Mouse (Mus musculus) lung, postnatal 4 days (tissue): ENCODE measurements around the gene Fgfr2.

Source experiments
- DNase-seq, 2 experiments: peaks; one replicate each; pipeline ENCODE4 v3.0.0; 2021

The Fgfr2 gene

DNA sequence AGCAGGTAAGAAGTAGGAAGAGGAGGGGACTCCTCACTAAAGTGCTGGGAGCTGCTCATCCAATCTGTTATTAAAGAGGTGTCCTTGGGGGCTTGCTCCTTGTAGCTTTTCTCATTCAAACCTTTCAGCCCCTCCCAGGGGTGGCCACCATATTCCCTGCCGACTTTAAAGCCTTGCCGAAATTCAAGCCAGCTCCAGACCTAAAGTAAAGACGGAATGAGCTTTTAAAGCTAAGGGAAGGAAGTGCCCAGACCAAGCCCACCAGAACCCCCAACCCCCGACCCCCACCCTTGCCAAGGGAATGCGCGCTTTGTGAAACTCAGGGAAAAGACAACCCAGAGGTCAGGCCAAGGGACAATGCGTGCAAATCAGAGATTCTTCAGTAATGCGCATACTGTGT lies 522.2 kb downstream of the Fgfr2 start:
- DNase-seq: no peak

- DNase-seq: no peak
Observed at GRCm38 (mm10) chr7:132600026-132600425, 523.1 kb downstream of the Fgfr2 start.

GRCm38 (mm10) chr7:132599071-132599975 lies 523.8 kb downstream of the Fgfr2 start, which contains the start of gene Nkx1-2:
TSS of gene Nkx1-2 (minus strand) at chr7:132599637.
- peak in 1 of 2 experiments; percentile 38 for DNase-seq

DNA sequence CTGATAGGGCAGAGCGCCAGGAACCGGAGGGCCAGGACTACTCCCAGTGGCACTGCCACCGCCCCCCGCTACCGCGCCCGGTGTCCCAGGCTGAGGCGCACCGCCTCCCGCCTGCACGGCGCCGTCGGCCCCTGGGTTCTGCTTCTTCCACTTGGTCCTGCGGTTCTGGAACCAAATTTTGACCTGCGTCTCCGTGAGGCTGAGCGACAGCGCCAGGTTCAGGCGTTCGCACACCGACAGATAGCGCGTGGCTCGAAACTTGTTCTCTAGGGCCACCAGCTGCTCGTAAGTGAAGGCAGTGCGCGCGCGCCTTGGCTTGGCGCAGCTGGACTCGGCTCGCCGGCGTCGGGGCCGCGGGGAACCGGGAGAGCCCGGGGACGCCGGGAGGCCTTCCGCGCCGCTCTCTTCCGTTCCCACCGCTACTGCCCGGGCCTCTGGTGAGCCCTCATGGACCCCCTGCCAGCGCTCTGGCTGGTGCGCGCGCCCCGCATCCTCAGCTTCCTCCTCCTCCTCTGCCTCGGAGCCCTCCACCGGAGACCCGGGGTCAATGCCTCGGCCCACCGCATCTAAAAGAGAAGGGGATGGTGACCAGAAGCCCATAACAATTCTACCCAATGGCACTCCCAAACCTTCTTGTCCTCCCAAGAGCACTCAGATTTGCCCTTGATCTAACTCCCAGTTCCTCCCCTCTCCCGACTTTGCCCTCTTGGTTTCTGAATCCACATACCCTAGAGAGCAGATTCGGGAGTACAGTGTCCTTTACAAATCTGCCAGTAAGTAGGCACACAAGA lies 525.7 kb downstream of the Fgfr2 start:
- DNase-seq: peak; percentile 11 to 30

- DNase-seq: no peak
Observed at GRCm38 (mm10) chr7:132596557-132597250, 526.4 kb downstream of the Fgfr2 start.

DNA sequence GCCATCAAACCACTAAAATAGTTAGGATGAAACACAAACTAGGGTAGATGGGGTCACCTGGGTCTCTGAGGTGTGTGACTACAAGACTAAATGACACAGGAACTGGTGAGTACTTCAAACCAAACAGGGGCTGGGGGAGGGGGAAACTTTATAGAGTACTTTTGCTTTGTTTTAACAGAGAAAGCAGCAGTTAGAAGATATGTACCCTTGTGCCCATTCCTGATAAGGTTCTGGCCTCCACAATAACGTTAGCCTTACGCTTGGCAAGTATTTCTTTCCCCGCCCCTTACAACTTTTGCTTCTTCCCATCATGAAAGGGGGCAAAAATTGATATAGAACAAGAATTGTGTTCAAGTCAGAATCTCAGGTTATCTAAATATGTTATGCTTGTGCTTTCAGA lies 527.4 kb downstream of the Fgfr2 start:
- DNase-seq: no peak

- no peak for DNase-seq
Observed at GRCm38 (mm10) chr7:132594325-132594724, 528.8 kb downstream of the Fgfr2 start.

DNA sequence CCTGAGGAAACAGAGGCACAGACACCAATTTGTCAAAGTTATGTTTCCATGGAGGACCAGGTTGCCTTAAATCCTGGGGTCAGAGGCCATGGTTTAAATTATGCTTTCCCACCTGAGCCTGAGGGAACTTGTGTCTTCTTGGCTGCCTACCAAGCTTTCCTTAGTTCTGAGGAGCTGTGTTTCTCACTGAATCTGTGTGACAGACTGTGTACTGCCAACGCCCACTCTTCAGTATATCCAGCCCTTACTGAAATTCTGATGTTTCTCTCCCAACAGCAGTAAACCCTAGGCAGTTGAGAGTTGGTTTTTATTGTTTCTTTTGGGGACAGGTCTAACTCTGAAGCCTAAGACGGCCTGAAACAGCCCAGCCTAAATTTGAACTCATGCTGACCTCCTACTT lies 529.4 kb downstream of the Fgfr2 start:
- no peak for DNase-seq

- DNase-seq: no peak
Observed at GRCm38 (mm10) chr7:132589610-132590009, 533.5 kb downstream of the Fgfr2 start.

DNA sequence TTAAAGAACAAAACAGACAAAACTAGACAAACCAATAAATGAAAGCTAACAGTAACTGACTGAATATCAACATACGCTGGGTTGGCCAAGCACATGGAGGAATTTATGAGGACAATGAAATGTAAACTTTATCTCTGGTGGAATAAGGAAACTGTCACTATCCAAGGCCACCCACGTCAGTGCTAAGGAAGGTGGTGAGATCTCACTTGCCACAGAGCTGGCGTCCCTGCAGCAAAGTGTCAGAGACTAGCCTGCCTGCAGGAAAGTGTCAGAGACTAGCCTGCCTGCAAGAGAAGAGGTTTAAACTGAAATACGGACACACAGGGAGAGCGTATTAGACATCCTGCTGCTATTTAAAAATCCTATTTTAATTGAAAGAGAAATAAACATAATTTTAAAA lies 536.0 kb downstream of the Fgfr2 start:
- peak; percentile 19 to 36 for DNase-seq

DNA sequence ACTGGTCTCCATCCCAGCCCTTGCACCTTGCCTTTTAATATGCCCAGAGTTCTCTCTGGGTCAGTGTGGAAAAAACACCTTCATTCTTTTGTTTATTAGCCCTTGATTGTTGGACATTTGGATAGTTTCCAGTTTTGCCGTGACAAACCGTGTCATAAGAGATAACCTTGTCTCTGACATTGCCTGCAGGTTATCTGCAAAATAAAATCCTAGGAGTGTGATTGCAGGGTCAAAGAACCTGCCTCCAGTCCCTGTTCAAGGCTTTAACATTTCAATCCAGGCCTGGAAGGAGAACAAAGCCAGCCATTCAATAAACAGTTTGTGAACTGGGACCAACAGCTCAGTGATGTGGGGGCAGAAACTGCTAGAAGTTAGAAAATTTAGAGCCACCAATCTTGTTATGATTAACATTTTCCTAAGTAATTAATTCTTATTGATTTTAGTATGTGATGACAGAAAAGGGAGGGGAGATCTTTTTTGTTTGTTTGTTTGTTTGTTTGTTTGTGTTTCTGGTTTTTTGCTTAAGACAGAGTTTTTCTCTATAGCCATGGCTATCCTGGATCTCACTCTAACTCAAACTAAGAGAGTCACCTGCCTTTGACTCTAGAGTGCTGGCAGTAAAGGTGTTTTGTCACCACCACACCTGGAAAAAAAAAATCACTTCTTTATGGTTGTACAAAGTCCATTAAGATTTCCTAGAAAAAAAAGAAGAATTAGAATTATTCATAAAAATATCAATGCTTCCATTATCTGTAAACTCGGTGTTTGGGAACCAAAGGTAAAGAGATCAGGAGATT lies 537.3 kb downstream of the Fgfr2 start:
- no peak for DNase-seq

DNA sequence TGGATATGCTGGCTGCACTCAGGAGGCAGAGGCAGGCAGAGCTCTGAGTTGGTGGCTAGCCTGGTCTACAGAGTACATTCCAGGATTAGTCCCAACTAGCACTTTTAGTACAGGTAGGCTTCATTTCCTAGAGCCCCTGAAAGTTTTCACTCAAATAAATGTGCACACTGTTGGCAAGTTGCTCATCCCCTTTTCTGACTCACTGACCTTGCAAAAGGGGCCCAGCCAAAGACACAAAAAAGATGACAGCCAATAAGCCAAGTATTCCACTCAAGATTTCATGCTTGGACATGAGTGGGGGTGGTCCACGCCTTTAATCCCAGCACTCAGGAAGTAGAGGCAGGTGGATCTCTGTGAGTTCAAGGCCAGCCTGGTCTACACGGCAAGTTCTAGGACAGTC lies 541.7 kb downstream of the Fgfr2 start:
- DNase-seq: no peak

GRCm38 (mm10) chr7:132580511-132580910 lies 542.6 kb downstream of the Fgfr2 start:
- DNase-seq: no peak

DNA sequence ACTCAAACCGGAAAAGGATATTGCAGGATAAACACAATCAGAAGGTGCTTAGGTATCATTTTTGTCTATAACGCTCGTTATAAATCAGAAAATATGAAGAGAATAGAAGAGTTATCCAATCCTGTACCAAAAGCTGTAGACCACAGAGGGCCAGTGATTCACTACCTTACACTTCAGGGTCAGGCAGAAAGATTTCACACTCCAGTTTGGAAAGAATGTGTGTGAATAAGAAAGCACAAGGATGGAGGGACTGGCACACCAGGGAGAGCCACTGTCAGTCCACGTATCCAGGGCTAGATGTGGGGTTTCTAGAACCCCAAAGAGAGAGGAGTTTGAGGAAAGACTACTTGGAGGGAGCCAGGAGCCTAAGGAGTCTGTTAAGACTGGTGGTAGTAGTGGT lies 546.3 kb downstream of the Fgfr2 start:
- no peak for DNase-seq

- DNase-seq: peak; percentile 96 to 97
Observed at GRCm38 (mm10) chr7:132576116-132576650, 547.0 kb downstream of the Fgfr2 start, which contains the start of gene Oat. TSS of gene Oat (minus strand) at chr7:132576398.

- peak; percentile 89 for DNase-seq
Observed at GRCm38 (mm10) chr7:132575623-132576022, 547.5 kb downstream of the Fgfr2 start.

DNA sequence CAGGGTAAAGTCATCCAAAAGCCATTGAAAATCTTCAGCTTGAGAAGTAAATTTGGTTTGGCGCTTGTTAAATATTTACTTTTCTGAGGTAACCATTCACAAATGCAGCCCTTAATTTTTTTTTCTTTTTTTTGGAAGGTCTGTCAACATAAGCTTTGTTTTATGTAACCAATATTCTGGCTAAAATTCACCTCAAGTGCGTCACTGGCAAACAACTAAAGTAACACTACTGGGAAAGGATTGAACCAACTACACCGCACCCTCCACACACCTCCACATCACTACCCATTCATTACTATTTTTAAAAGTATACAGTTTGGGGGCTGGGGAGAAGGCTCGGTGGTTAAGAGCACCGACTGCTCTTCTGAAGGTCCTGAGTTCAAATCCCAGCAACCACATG lies 548.5 kb downstream of the Fgfr2 start:
- DNase-seq: peak in 1 of 2 experiments; percentile 37

DNA sequence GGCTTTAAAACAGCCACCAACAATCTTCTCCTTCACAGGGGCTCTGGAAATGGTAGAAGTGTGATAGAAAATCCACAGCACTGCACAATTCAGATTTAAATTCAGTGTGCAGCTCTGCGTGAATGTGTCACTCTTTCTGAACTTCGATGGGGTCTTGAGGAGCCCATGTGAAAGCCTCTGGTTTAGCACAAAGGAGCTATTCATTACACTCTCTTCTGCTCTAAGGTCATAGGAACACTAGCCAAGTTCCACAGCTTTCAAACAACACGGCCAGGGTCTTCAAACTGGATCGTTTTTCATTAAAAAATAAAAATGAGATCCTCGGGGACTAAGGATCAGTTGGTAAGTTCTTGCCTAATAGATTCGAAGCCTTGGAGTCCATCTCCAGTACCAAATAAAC lies 549.9 kb downstream of the Fgfr2 start:
- no peak for DNase-seq

DNA sequence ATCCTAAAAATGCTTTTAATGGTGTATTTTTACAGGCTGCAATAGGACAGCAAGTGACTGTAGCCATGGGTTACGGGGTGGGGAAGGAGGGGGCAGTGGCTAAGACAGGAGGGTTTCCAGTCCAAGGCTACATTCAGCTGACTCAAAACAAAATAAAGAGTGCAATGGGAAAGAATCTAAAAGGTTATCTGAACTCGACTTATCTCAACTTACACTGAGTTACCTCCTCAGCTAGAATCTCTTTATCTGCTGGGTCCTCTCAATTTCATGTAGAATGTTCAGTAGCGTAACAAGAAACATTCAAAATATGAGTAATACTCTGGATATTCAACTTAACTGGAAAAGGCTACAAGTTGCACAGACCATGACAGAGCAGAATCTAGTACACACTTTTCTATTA lies 550.4 kb downstream of the Fgfr2 start:
- no peak for DNase-seq

GRCm38 (mm10) chr7:132571481-132571880 lies 551.7 kb downstream of the Fgfr2 start:
- DNase-seq: peak; percentile 34 to 38

- no peak for DNase-seq
Observed at GRCm38 (mm10) chr7:132570071-132570470, 553.1 kb downstream of the Fgfr2 start.

GRCm38 (mm10) chr7:132568817-132569216 lies 554.3 kb downstream of the Fgfr2 start:
- DNase-seq: peak; percentile 32 to 46
